Mouse (Mus musculus): ENCODE results near the gene Dst. TPM values are rescaled to one million over a fixed set of nuclear protein-coding genes. Genes with fewer than 3 reads are reported as not detected.

The Dst gene
- polyA plus RNA-seq, 1 experiment from 2014 or later: 44.3 TPM

GRCm38 (mm10) chr1:33896116-33896515 lies 11.9 kb upstream of the Dst start:
- ATAC-seq (ENCODE audit: low FRiP score, low TSS enrichment): no peak
- WGBS: 59% methylated on average over 6 of the region's 6 CpGs

GRCm38 (mm10) chr1:33896666-33897065 lies 11.4 kb upstream of the Dst start:
- H3K4me2 ChIP-seq (replicated peaks; ENCODE audit: low read depth, low read length): no peak overlapping the region
- H3K4me3 ChIP-seq (ENCODE audit: low read length): no peak overlapping the region
- H3K9ac ChIP-seq (ENCODE audit: low read depth, low read length): no peak overlapping the region
- WGBS: 72% methylated on average over 4 of the region's 4 CpGs
- H3K36me3 ChIP-seq (ENCODE audit: control insufficient read depth, insufficient read depth, low read length): no peaks in the 10 kb centered on the region
- no peak for ATAC-seq (ENCODE audit: low FRiP score, low TSS enrichment)
- no peaks in the 10 kb centered on the region for H3K27me3 ChIP-seq (ENCODE audit: control insufficient read depth, insufficient read depth, low read length)
- H3K4me1 ChIP-seq (ENCODE audit: control insufficient read depth, insufficient read depth, low read length): no peaks in the 10 kb centered on the region
- H3K27ac ChIP-seq (ENCODE audit: low read depth, low read length): no peak overlapping the region
- no peaks in the 10 kb centered on the region for H3K9me3 ChIP-seq (ENCODE audit: control insufficient read depth, low read length)

More at GRCm38 (mm10) chr1:33896116-33896515, 11.9 kb upstream of the Dst start:
- no peaks in the 10 kb centered on the region for H3K9me3 ChIP-seq (ENCODE audit: control insufficient read depth, low read length)
- no peak overlapping the region for H3K4me2 ChIP-seq (replicated peaks; ENCODE audit: low read depth, low read length)
- H3K27me3 ChIP-seq (ENCODE audit: control insufficient read depth, insufficient read depth, low read length): no peaks in the 10 kb centered on the region
- H3K9ac ChIP-seq (ENCODE audit: low read depth, low read length): no peak overlapping the region
- H3K4me1 ChIP-seq (ENCODE audit: control insufficient read depth, insufficient read depth, low read length): no peaks in the 10 kb centered on the region
- H3K27ac ChIP-seq (ENCODE audit: low read depth, low read length): no peak overlapping the region
- H3K4me3 ChIP-seq (ENCODE audit: low read length): no peak overlapping the region
- no peaks in the 10 kb centered on the region for H3K36me3 ChIP-seq (ENCODE audit: control insufficient read depth, insufficient read depth, low read length)

- Histone ChIP-seq H3K4me1 (ENCODE audit: control insufficient read depth, insufficient read depth, low read length) (no peaks in the 10 kb centered on the region), H3K27me3 (ENCODE audit: control insufficient read depth, insufficient read depth, low read length) (no peaks in the 10 kb centered on the region), H3K4me3 (ENCODE audit: low read length) (no peak overlapping the region), H3K9me3 (ENCODE audit: control insufficient read depth, low read length) (no peaks in the 10 kb centered on the region), H3K4me2 (replicated peaks; ENCODE audit: low read depth, low read length) (no peak overlapping the region), H3K36me3 (ENCODE audit: control insufficient read depth, insufficient read depth, low read length) (no peaks in the 10 kb centered on the region), H3K27ac (ENCODE audit: low read depth, low read length) (no peak overlapping the region), H3K9ac (ENCODE audit: low read depth, low read length) (no peak overlapping the region)
- WGBS: 89% methylated on average over 11 of the region's 11 CpGs
- no peak for ATAC-seq (ENCODE audit: low FRiP score, low TSS enrichment)
Measured at GRCm38 (mm10) chr1:33897426-33897825, 10.6 kb upstream of the Dst start.

GRCm38 (mm10) chr1:33898373-33898772 lies 9.7 kb upstream of the Dst start:
- Histone ChIP-seq H3K27ac (ENCODE audit: low read depth, low read length) (no peak overlapping the region), H3K36me3 (ENCODE audit: control insufficient read depth, insufficient read depth, low read length) (no peaks in the 10 kb centered on the region), H3K4me1 (ENCODE audit: control insufficient read depth, insufficient read depth, low read length) (no peaks in the 10 kb centered on the region), H3K27me3 (ENCODE audit: control insufficient read depth, insufficient read depth, low read length) (no peaks in the 10 kb centered on the region), H3K9ac (ENCODE audit: low read depth, low read length) (no peak overlapping the region), H3K9me3 (ENCODE audit: control insufficient read depth, low read length) (no peaks in the 10 kb centered on the region), H3K4me3 (ENCODE audit: low read length) (no peak overlapping the region), H3K4me2 (replicated peaks; ENCODE audit: low read depth, low read length) (no peak overlapping the region)
- WGBS: 84% methylated on average over 6 of the region's 6 CpGs
- ATAC-seq (ENCODE audit: low FRiP score, low TSS enrichment): no peak

- Histone ChIP-seq H3K4me2 (replicated peaks; ENCODE audit: low read depth, low read length) (no peak overlapping the region), H3K27me3 (ENCODE audit: control insufficient read depth, insufficient read depth, low read length) (no peaks in the 10 kb centered on the region), H3K9me3 (ENCODE audit: control insufficient read depth, low read length) (no peaks in the 10 kb centered on the region), H3K4me1 (ENCODE audit: control insufficient read depth, insufficient read depth, low read length) (no peaks in the 10 kb centered on the region), H3K9ac (ENCODE audit: low read depth, low read length) (no peak overlapping the region), H3K36me3 (ENCODE audit: control insufficient read depth, insufficient read depth, low read length) (no peaks in the 10 kb centered on the region), H3K4me3 (ENCODE audit: low read length) (no peak overlapping the region), H3K27ac (ENCODE audit: low read depth, low read length) (no peak overlapping the region)
- no peak for ATAC-seq (ENCODE audit: low FRiP score, low TSS enrichment)
- 81% methylated on average over 8 of the region's 8 CpGs for WGBS
Measured at GRCm38 (mm10) chr1:33900175-33900574, 7.8 kb upstream of the Dst start.

GRCm38 (mm10) chr1:33903587-33903986 lies 4.4 kb upstream of the Dst start:
- Histone ChIP-seq H3K9me3 (ENCODE audit: control insufficient read depth, low read length) (no peaks in the 10 kb centered on the region), H3K9ac (ENCODE audit: low read depth, low read length) (no peak overlapping the region), H3K36me3 (ENCODE audit: control insufficient read depth, insufficient read depth, low read length) (no peaks in the 10 kb centered on the region), H3K4me3 (ENCODE audit: low read length) (no peak overlapping the region), H3K27me3 (ENCODE audit: control insufficient read depth, insufficient read depth, low read length) (peaks cover 28% of the 10 kb centered on the region), H3K4me1 (ENCODE audit: control insufficient read depth, insufficient read depth, low read length) (0 out of 2 replicates have a peak, but pooled peaks cover 3% of the 10 kb centered on the region), H3K4me2 (replicated peaks; ENCODE audit: low read depth, low read length) (no peak overlapping the region), H3K27ac (ENCODE audit: low read depth, low read length) (no peak overlapping the region)
- WGBS: 29% methylated on average over 9 of the region's 9 CpGs
- no peak for ATAC-seq (ENCODE audit: low FRiP score, low TSS enrichment)

- Histone ChIP-seq H3K27ac (ENCODE audit: low read depth, low read length) (no peak overlapping the region), H3K4me2 (replicated peaks; ENCODE audit: low read depth, low read length) (no peak overlapping the region), H3K4me3 (ENCODE audit: low read length) (no peak overlapping the region), H3K27me3 (ENCODE audit: control insufficient read depth, insufficient read depth, low read length) (peaks cover 39% of the 10 kb centered on the region), H3K9ac (ENCODE audit: low read depth, low read length) (no peak overlapping the region), H3K9me3 (ENCODE audit: control insufficient read depth, low read length) (no peaks in the 10 kb centered on the region), H3K36me3 (ENCODE audit: control insufficient read depth, insufficient read depth, low read length) (no peaks in the 10 kb centered on the region), H3K4me1 (ENCODE audit: control insufficient read depth, insufficient read depth, low read length) (0 out of 2 replicates have a peak, but pooled peaks cover 6% of the 10 kb centered on the region)
- WGBS: 39% methylated on average over 10 of the region's 10 CpGs
- no peak for ATAC-seq (ENCODE audit: low FRiP score, low TSS enrichment)
Measured at GRCm38 (mm10) chr1:33906216-33906615, 1.8 kb upstream of the Dst start.

- Histone ChIP-seq H3K4me2 (replicated peaks; ENCODE audit: low read depth, low read length) (peak overlapping the region; percentile 97), H3K4me3 (ENCODE audit: low read length) (peak overlapping the region; percentile 67), H3K36me3 (ENCODE audit: control insufficient read depth, insufficient read depth, low read length) (no peaks in the 10 kb centered on the region), H3K9me3 (ENCODE audit: control insufficient read depth, low read length) (no peaks in the 10 kb centered on the region), H3K27me3 (ENCODE audit: control insufficient read depth, insufficient read depth, low read length) (peaks cover 39% of the 10 kb centered on the region), H3K4me1 (ENCODE audit: control insufficient read depth, insufficient read depth, low read length) (0 out of 2 replicates have a peak, but pooled peaks cover 6% of the 10 kb centered on the region), H3K27ac (ENCODE audit: low read depth, low read length) (no peak overlapping the region), H3K9ac (ENCODE audit: low read depth, low read length) (no peak overlapping the region)
- WGBS: 2% methylated on average over 20 of the region's 20 CpGs
- peak; percentile 43; the same call in 1 of the 2 replicates for ATAC-seq (ENCODE audit: low FRiP score, low TSS enrichment)
Measured at GRCm38 (mm10) chr1:33906927-33907326, 1.1 kb upstream of the Dst start.

- Histone ChIP-seq H3K4me3 (ENCODE audit: low read length) (peak within 1 kb of the TSS; percentile 67), H3K27me3 (ENCODE audit: control insufficient read depth, insufficient read depth, low read length) (peaks cover 39% of the 10 kb centered on the region), H3K27ac (ENCODE audit: low read depth, low read length) (no peak within 1 kb of the TSS)
Measured at GRCm38 (mm10) chr1:33907421-33908190, 419 bp upstream of the Dst start, which contains the start of gene Bend6. Gene Bend6 (minus strand): TSS chr1:33907816.

More at GRCm38 (mm10) chr1:33907421-33908190, 419 bp upstream of the Dst start, which contains the start of gene Bend6:
- Histone ChIP-seq H3K4me2 (replicated peaks; ENCODE audit: low read depth, low read length) (peak within 1 kb of the TSS; percentile 97), H3K9ac (ENCODE audit: low read depth, low read length) (peak within 1 kb of the TSS; percentile 54), H3K4me1 (ENCODE audit: control insufficient read depth, insufficient read depth, low read length) (0 out of 2 replicates have a peak, but pooled peaks cover 6% of the 10 kb centered on the region), H3K9me3 (ENCODE audit: control insufficient read depth, low read length) (no peaks in the 10 kb centered on the region), H3K36me3 (ENCODE audit: control insufficient read depth, insufficient read depth, low read length) (no peaks in the 10 kb centered on the region)
- peak; percentile 90 for ATAC-seq (ENCODE audit: low FRiP score, low TSS enrichment)
- WGBS: 0% methylated on average over 49 of the region's 110 CpGs
